Mouse (Mus musculus): ENCODE data around the gene Grifin. TPM values are rescaled to one million over a fixed set of nuclear protein-coding genes. Genes with fewer than 3 reads are reported as not detected.
A peak's percentile ranks its signal among the peaks of the same experiment; 100 is the strongest.

Gene Grifin
- polyA plus RNA-seq, 1 experiment from 2014 or later: 0.45 TPM

- Histone ChIP-seq H3K9me3 (replicated peaks) (no peaks in the 10 kb centered on the region), H3K4me3 (replicated peaks) (no peak overlapping the region), H3K27me3 (no peaks in the 10 kb centered on the region), H3K36me3 (no peaks in the 10 kb centered on the region), H3K4me1 (peaks cover 9% of the 10 kb centered on the region), H3K27ac (no peak overlapping the region), H3K9ac (no peak overlapping the region), H3K4me2 (no peak overlapping the region)
- ATAC-seq (replicated peaks; ENCODE audit: low FRiP score): no peak
- 80% methylated on average over 13 of the region's 13 CpGs for WGBS
Measured at GRCm38 (mm10) chr5:140538111-140538683, 26.7 kb downstream of the Grifin start.

GRCm38 (mm10) chr5:140526754-140527153 lies 38.1 kb downstream of the Grifin start:
- no peak for ATAC-seq (replicated peaks; ENCODE audit: low FRiP score)
- H3K9ac ChIP-seq: no peak overlapping the region
- no peak overlapping the region for H3K4me3 ChIP-seq (replicated peaks)
- H3K36me3 ChIP-seq: peaks cover 61% of the 10 kb centered on the region
- WGBS: 95% methylated on average over 2 of the region's 2 CpGs
- H3K4me2 ChIP-seq: no peak overlapping the region
- 0 out of 2 replicates have a peak, but pooled peaks cover 4% of the 10 kb centered on the region for H3K9me3 ChIP-seq (replicated peaks)
- H3K27ac ChIP-seq: no peak overlapping the region
- no peaks in the 10 kb centered on the region for H3K4me1 ChIP-seq
- H3K27me3 ChIP-seq: no peaks in the 10 kb centered on the region

GRCm38 (mm10) chr5:140521196-140521595 lies 43.7 kb downstream of the Grifin start:
- Histone ChIP-seq H3K36me3 (peaks cover 37% of the 10 kb centered on the region), H3K9me3 (replicated peaks) (0 out of 2 replicates have a peak, but pooled peaks cover 4% of the 10 kb centered on the region), H3K4me2 (no peak overlapping the region), H3K4me3 (replicated peaks) (no peak overlapping the region), H3K9ac (no peak overlapping the region), H3K27me3 (no peaks in the 10 kb centered on the region), H3K4me1 (peaks cover 23% of the 10 kb centered on the region), H3K27ac (no peak overlapping the region)
- WGBS: 89% methylated on average over 1 of the region's 1 CpGs
- no peak for ATAC-seq (replicated peaks; ENCODE audit: low FRiP score)

GRCm38 (mm10) chr5:140517921-140518230 lies 47.0 kb downstream of the Grifin start:
- Histone ChIP-seq H3K27ac (peak overlapping the region; percentile 61), H3K36me3 (0 out of 2 replicates have a peak, but pooled peaks cover 4% of the 10 kb centered on the region), H3K4me1 (peaks cover 41% of the 10 kb centered on the region), H3K9me3 (replicated peaks) (no peaks in the 10 kb centered on the region), H3K4me2 (no peak overlapping the region), H3K4me3 (replicated peaks) (no peak overlapping the region), H3K27me3 (no peaks in the 10 kb centered on the region), H3K9ac (no peak overlapping the region)
- WGBS: 41% methylated on average over 4 of the region's 4 CpGs
- no peak for ATAC-seq (replicated peaks; ENCODE audit: low FRiP score)

GRCm38 (mm10) chr5:140517159-140517920 lies 47.5 kb downstream of the Grifin start:
- Histone ChIP-seq H3K27me3 (no peaks in the 10 kb centered on the region), H3K9me3 (replicated peaks) (no peaks in the 10 kb centered on the region), H3K36me3 (no peaks in the 10 kb centered on the region), H3K9ac (no peak overlapping the region), H3K4me2 (no peak overlapping the region), H3K4me3 (replicated peaks) (no peak overlapping the region), H3K27ac (peak overlapping the region; percentile 61), H3K4me1 (peaks cover 41% of the 10 kb centered on the region)
- 75% methylated on average over 21 of the region's 21 CpGs for WGBS
- peak; percentile 30 for ATAC-seq (replicated peaks; ENCODE audit: low FRiP score)

GRCm38 (mm10) chr5:140514799-140515486 lies 49.9 kb downstream of the Grifin start:
- WGBS: 51% methylated on average over 7 of the region's 7 CpGs
- Histone ChIP-seq H3K4me3 (replicated peaks) (no peak overlapping the region), H3K4me2 (no peak overlapping the region), H3K4me1 (peaks cover 48% of the 10 kb centered on the region), H3K27ac (no peak overlapping the region), H3K9me3 (replicated peaks) (no peaks in the 10 kb centered on the region), H3K27me3 (no peaks in the 10 kb centered on the region), H3K36me3 (no peaks in the 10 kb centered on the region), H3K9ac (no peak overlapping the region)
- no peak for ATAC-seq (replicated peaks; ENCODE audit: low FRiP score)

GRCm38 (mm10) chr5:140513921-140514320 lies 51.0 kb downstream of the Grifin start:
- no peaks in the 10 kb centered on the region for H3K27me3 ChIP-seq
- H3K9ac ChIP-seq: no peak overlapping the region
- H3K27ac ChIP-seq: no peak overlapping the region
- no peaks in the 10 kb centered on the region for H3K36me3 ChIP-seq
- ATAC-seq (replicated peaks; ENCODE audit: low FRiP score): no peak
- H3K9me3 ChIP-seq (replicated peaks): no peaks in the 10 kb centered on the region
- peaks cover 57% of the 10 kb centered on the region for H3K4me1 ChIP-seq
- no peak overlapping the region for H3K4me3 ChIP-seq (replicated peaks)
- no peak overlapping the region for H3K4me2 ChIP-seq
- whole genome bisulfite sequencing: 66% methylated on average over 8 of the region's 8 CpGs

Other genes with a start within 250 kb of the Grifin start
- 46.5 and 53.0 TPM in 2 replicates for gene Mad1l1, start 243.5 kb downstream of the Grifin start, polyA plus RNA-seq (2015; fragmentation: Nextera tagmentation; extraction: Ambion mirVana)
- 54.8 and 60.1 TPM in 2 replicates for gene Nudt1, start 243.4 kb downstream of the Grifin start, polyA plus RNA-seq (2015; fragmentation: Nextera tagmentation; extraction: Ambion mirVana)
- gene Mrm2, start 233.2 kb downstream of the Grifin start, polyA plus RNA-seq (2015; fragmentation: Nextera tagmentation; extraction: Ambion mirVana): 20.0 and 21.0 TPM in 2 replicates
- gene Snx8, start 175.8 kb downstream of the Grifin start, polyA plus RNA-seq (2015; fragmentation: Nextera tagmentation; extraction: Ambion mirVana): 25.3 and 27.0 TPM in 2 replicates
- gene Eif3b, start 145.7 kb downstream of the Grifin start, polyA plus RNA-seq (2015; fragmentation: Nextera tagmentation; extraction: Ambion mirVana): 116 and 127 TPM in 2 replicates
- not detected in 2 replicates for gene Gm4869, start 119.4 kb downstream of the Grifin start, polyA plus RNA-seq (2015; fragmentation: Nextera tagmentation; extraction: Ambion mirVana)
- gene Chst12, start 59.5 kb downstream of the Grifin start, polyA plus RNA-seq (2015; fragmentation: Nextera tagmentation; extraction: Ambion mirVana): 21.9 and 22.4 TPM in 2 replicates
- 32.3 and 34.5 TPM in 2 replicates for gene Lfng, start 42.2 kb upstream of the Grifin start, polyA plus RNA-seq (2015; fragmentation: Nextera tagmentation; extraction: Ambion mirVana)
- gene Ttyh3, start 84.0 kb upstream of the Grifin start, polyA plus RNA-seq (2015; fragmentation: Nextera tagmentation; extraction: Ambion mirVana): 32.3 and 39.9 TPM in 2 replicates
- 25.7 and 29.3 TPM in 2 replicates for gene Iqce, start 137.3 kb upstream of the Grifin start, polyA plus RNA-seq (2015; fragmentation: Nextera tagmentation; extraction: Ambion mirVana)
- 21.5 and 25.0 TPM in 2 replicates for gene Brat1, start 139.9 kb upstream of the Grifin start, polyA plus RNA-seq (2015; fragmentation: Nextera tagmentation; extraction: Ambion mirVana)
- 2.1 TPM in 2 replicates for gene Amz1, start 159.1 kb upstream of the Grifin start, polyA plus RNA-seq (2015; fragmentation: Nextera tagmentation; extraction: Ambion mirVana)

Data from kidney, embryonic 15.5 days (tissue).